Mouse (Mus musculus): ENCODE data around the gene Gm21897.

- no peak for TF ChIP-seq CTCF (IDR thresholded peaks at IDR 0.05; ENCODE audit: control insufficient read depth, insufficient read depth, low read length)
- TF ChIP-seq POLR2A (IDR thresholded peaks at IDR 0.05; ENCODE audit: borderline replicate concordance, control insufficient read depth, low read depth, low read length): no peak
Measured at GRCm38 (mm10) chr16:15339051-15339450, 21.8 kb downstream of the Gm21897 start.
